Comparison of ENCODE assay signal across 27 mouse cellular contexts in genomic region chrX:77662030-77662429, GRCm38 (mm10).
"Had no signal": no experiment of that assay in that cellular context is flagged by ENCODE, and none has a peak within 500 bp of the region (broad histone marks: within the 10 kb centered on the region; RNA-seq: fewer than 3 reads in every experiment).

No protein-coding gene starts in this region.

- H3K4me2 ChIP-seq: limb, embryonic 12.5 days; limb, embryonic 13.5 days; limb, embryonic 15.5 days; liver, embryonic 11.5 days; liver, embryonic 12.5 days; liver, embryonic 13.5 days; liver, embryonic 15.5 days; lung, embryonic 14.5 days; lung, embryonic 15.5 days; midbrain, embryonic 11.5 days; midbrain, embryonic 12.5 days; midbrain, embryonic 13.5 days; midbrain, embryonic 15.5 days; neural tube, embryonic 12.5 days had no signal

- H3K4me3 ChIP-seq: limb, embryonic 10.5 days; limb, embryonic 12.5 days; limb, embryonic 13.5 days; limb, embryonic 15.5 days; liver, embryonic 12.5 days; liver, embryonic 13.5 days; liver, embryonic 15.5 days; lung, embryonic 15.5 days; megakaryocyte, embryonic 14.5 days; midbrain, embryonic 10.5 days; midbrain, embryonic 12.5 days; midbrain, embryonic 13.5 days; midbrain, embryonic 15.5 days; neural tube, embryonic 12.5 days had no signal

- DNase-seq: left cerebral cortex, postnatal 4 days; liver; liver, embryonic 13.5 days; liver, postnatal 0 days; lung, adult 18-20 months; lung, adult 2 months; lung, embryonic 14.5 days; lung, postnatal 10 days; lung, postnatal 14 days; lung, postnatal 36 days; lung, postnatal 4 days; midbrain, embryonic 14.5 days had no signal

- H3K27me3 ChIP-seq: limb, embryonic 12.5 days; limb, embryonic 13.5 days; limb, embryonic 15.5 days; liver, embryonic 12.5 days; liver, embryonic 13.5 days; liver, embryonic 15.5 days; lung, embryonic 15.5 days; midbrain, embryonic 12.5 days; midbrain, embryonic 13.5 days; midbrain, embryonic 15.5 days; neural tube, embryonic 12.5 days had no signal
